Mouse (Mus musculus): ENCODE data around the gene Shb.

The Shb gene

GRCm38 (mm10) chr4:45422640-45423039 lies 109.6 kb downstream of the Shb start:
- DNase-seq (ENCODE audit: low read depth, low spot score), result no peak

- DNase-seq (ENCODE audit: low read depth, low spot score), result peak; percentile 38
Measured at GRCm38 (mm10) chr4:45421519-45422260, 110.6 kb downstream of the Shb start.

- no peak for DNase-seq (ENCODE audit: low read depth, low spot score)
Measured at GRCm38 (mm10) chr4:45420733-45421132, 111.5 kb downstream of the Shb start.

GRCm38 (mm10) chr4:45419051-45419450 lies 113.2 kb downstream of the Shb start:
- peak; percentile 51 for DNase-seq (ENCODE audit: low read depth, low spot score)

GRCm38 (mm10) chr4:45418229-45418950 lies 113.9 kb downstream of the Shb start:
- DNase-seq (ENCODE audit: low read depth, low spot score), result peak; percentile 64

GRCm38 (mm10) chr4:45416314-45416713 lies 116.0 kb downstream of the Shb start:
- no peak for DNase-seq (ENCODE audit: low read depth, low spot score)

GRCm38 (mm10) chr4:45413674-45414338 lies 118.5 kb downstream of the Shb start:
- DNase-seq (ENCODE audit: low read depth, low spot score), result no peak

GRCm38 (mm10) chr4:45412433-45413192 lies 119.7 kb downstream of the Shb start:
- DNase-seq (ENCODE audit: low read depth, low spot score), result no peak

GRCm38 (mm10) chr4:45411181-45411790 lies 121.0 kb downstream of the Shb start:
- DNase-seq (ENCODE audit: low read depth, low spot score), result no peak

GRCm38 (mm10) chr4:45409270-45409669 lies 123.0 kb downstream of the Shb start:
- DNase-seq (ENCODE audit: low read depth, low spot score), result peak; percentile 88

- peak; percentile 95 for DNase-seq (ENCODE audit: low read depth, low spot score)
Measured at GRCm38 (mm10) chr4:45408427-45409132, 123.7 kb downstream of the Shb start, which contains the start of gene Slc25a51. TSS of gene Slc25a51 (minus strand) at chr4:45408766.

- DNase-seq (ENCODE audit: low read depth, low spot score), result peak; percentile 61
Measured at GRCm38 (mm10) chr4:45407703-45408334, 124.5 kb downstream of the Shb start.

- DNase-seq (ENCODE audit: low read depth, low spot score), result no peak
Measured at GRCm38 (mm10) chr4:45407001-45407702, 125.1 kb downstream of the Shb start.

GRCm38 (mm10) chr4:45406397-45406796 lies 125.9 kb downstream of the Shb start:
- no peak for DNase-seq (ENCODE audit: low read depth, low spot score)

- no peak for DNase-seq (ENCODE audit: low read depth, low spot score)
Measured at GRCm38 (mm10) chr4:45405315-45405714, 127.0 kb downstream of the Shb start.

GRCm38 (mm10) chr4:45404086-45404485 lies 128.2 kb downstream of the Shb start:
- no peak for DNase-seq (ENCODE audit: low read depth, low spot score)

- no peak for DNase-seq (ENCODE audit: low read depth, low spot score)
Measured at GRCm38 (mm10) chr4:45403499-45403878, 128.8 kb downstream of the Shb start.

- DNase-seq (ENCODE audit: low read depth, low spot score), result no peak
Measured at GRCm38 (mm10) chr4:45402878-45403498, 129.3 kb downstream of the Shb start.

- DNase-seq (ENCODE audit: low read depth, low spot score), result no peak
Measured at GRCm38 (mm10) chr4:45402281-45402680, 130.0 kb downstream of the Shb start.
